Mouse (Mus musculus) frontal cortex, adult 2 months (tissue): ENCODE measurements around the gene Rpusd1. TPM values are rescaled to one million over a fixed set of nuclear protein-coding genes. Genes with fewer than 3 reads are reported as not detected.

Experiments used
- DNase-seq, 2 experiments: peaks; one replicate each; pipeline ENCODE4 v3.0.0; 2022; ENCODE audit warnings: low spot score in 1 of 2; ENCODE audit errors: extremely low spot score in 1 of 2
- polyA plus RNA-seq: library from polyadenylated mRNA; depleted of rRNA; stranded (reverse); fragments of >200 nt; gene quantifications from 2 replicates; pipeline ENCODE4 v1.2.3, GENCODE M21; 2012; rRNA removed

Gene Rpusd1
- polyA plus RNA-seq, 1 experiment = 98.8 TPM

DNA sequence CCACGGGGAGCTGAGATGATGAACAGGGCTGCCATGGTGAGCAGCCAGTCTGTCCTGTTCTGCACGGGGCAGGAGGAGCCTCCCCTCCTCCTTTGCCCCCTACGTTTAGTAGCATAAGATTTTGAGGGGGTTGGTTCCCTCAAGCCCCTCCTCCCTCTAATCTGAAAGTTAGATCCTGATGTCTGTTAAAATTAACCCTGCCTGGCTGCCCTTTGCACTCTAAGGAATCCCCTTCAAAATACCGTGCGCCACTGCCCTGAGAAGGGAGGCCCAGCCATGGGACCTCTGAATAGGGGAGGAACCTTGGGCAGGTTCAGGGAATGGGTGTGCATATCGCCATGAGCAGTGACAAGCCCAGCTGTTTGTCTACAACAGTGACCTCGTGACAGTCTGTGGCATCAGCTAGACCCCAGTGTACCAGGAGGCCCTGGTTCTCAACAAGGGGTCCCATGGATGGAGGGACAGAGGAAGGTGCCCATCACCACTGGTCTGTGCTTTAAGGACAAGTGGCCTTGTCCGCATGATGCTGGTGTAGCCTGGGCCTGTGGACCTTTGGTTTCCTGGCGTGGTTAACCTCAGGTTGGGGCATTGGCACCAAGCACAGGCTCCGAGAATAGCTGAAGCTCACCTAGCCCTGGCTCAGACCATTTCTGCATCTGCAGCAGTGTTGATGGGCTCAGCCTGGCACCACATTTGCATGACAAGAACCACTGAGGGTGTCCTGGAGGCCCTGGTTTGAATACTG lies 48.0 kb downstream of the Rpusd1 start:
- DNase-seq = no peak

DNA sequence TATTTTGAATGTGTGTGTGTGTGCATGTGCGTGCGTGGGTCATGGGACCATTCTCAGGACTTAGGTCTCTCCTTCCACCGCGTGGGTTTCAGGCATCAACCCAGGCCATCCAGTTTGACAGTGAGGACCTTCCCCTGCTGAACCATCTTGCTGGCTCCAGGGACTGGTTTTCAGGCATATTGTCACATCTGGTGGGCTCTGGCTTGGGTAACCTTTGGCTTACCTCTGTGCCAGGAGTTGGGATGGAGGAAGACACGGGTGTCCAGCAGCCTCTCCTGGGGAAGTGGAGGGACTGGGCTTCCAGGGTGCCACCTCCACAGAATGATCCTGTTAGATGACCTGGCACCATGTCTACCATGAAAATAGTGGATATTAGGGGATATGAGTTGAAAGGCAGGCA lies 50.5 kb downstream of the Rpusd1 start:
- no peak for DNase-seq

Other genes starting within 250 kb of the Rpusd1 start
- gene Sstr5, start 230.4 kb upstream of the Rpusd1 start, polyA plus RNA-seq = 0.08 and 0.11 TPM in 2 replicates
- gene Sox8, start 157.0 kb upstream of the Rpusd1 start, polyA plus RNA-seq = 41.2 and 43.2 TPM in 2 replicates
- 17.1 and 18.3 TPM in 2 replicates for gene Lmf1, start 148.6 kb upstream of the Rpusd1 start, polyA plus RNA-seq
- gene Gng13, start 10.5 kb upstream of the Rpusd1 start, polyA plus RNA-seq = 330 and 335 TPM in 2 replicates
- 2.5 and 2.9 TPM in 2 replicates for gene Chtf18, start 251 bp upstream of the Rpusd1 start, polyA plus RNA-seq
- gene Mslnl, start 8.4 kb downstream of the Rpusd1 start, polyA plus RNA-seq = 0.16 and 0.88 TPM in 2 replicates
- gene Msln, start 26.7 kb downstream of the Rpusd1 start, polyA plus RNA-seq = 2.9 and 3.0 TPM in 2 replicates
- 35.9 and 38.5 TPM in 2 replicates for gene Narfl, start 46.1 kb downstream of the Rpusd1 start, polyA plus RNA-seq
- gene Haghl, start 58.0 kb downstream of the Rpusd1 start, polyA plus RNA-seq = 223 and 246 TPM in 2 replicates
- 0.06 and 0.08 TPM in 2 replicates for gene Ccdc78, start 58.9 kb downstream of the Rpusd1 start, polyA plus RNA-seq
- gene Fam173a, start 65.2 kb downstream of the Rpusd1 start, polyA plus RNA-seq = 158 and 169 TPM in 2 replicates
- 1.4 and 2.0 TPM in 2 replicates for gene AC134908.4, start 68.0 kb downstream of the Rpusd1 start, polyA plus RNA-seq
- 159 and 186 TPM in 2 replicates for gene Metrn, start 69.5 kb downstream of the Rpusd1 start, polyA plus RNA-seq
- gene Fbxl16, start 81.4 kb downstream of the Rpusd1 start, polyA plus RNA-seq = 604 and 691 TPM in 2 replicates
- 34.8 and 40.0 TPM in 2 replicates for gene Wdr24, start 96.0 kb downstream of the Rpusd1 start, polyA plus RNA-seq
- gene Jmjd8, start 101.2 kb downstream of the Rpusd1 start, polyA plus RNA-seq = 65.0 and 65.6 TPM in 2 replicates
- 272 and 292 TPM in 2 replicates for gene Stub1, start 105.7 kb downstream of the Rpusd1 start, polyA plus RNA-seq
- gene Rhbdl1, start 109.6 kb downstream of the Rpusd1 start, polyA plus RNA-seq = 106 and 111 TPM in 2 replicates
- 41.5 and 43.1 TPM in 2 replicates for gene Gm20683, start 114.1 kb downstream of the Rpusd1 start, polyA plus RNA-seq
- 101 and 122 TPM in 2 replicates for gene Rhot2, start 117.2 kb downstream of the Rpusd1 start, polyA plus RNA-seq
- 33.6 and 39.7 TPM in 2 replicates for gene Wdr90, start 133.8 kb downstream of the Rpusd1 start, polyA plus RNA-seq
- 28.8 and 34.5 TPM in 2 replicates for gene Mcrip2, start 141.1 kb downstream of the Rpusd1 start, polyA plus RNA-seq
- gene Mettl26, start 147.4 kb downstream of the Rpusd1 start, polyA plus RNA-seq = 74.9 and 79.9 TPM in 2 replicates
- 0.61 and 0.64 TPM in 2 replicates for gene Wfikkn1, start 153.2 kb downstream of the Rpusd1 start, polyA plus RNA-seq
- 63.6 and 75.2 TPM in 2 replicates for gene Rab40c, start 192.1 kb downstream of the Rpusd1 start, polyA plus RNA-seq
- 141 and 146 TPM in 2 replicates for gene Pigq, start 217.3 kb downstream of the Rpusd1 start, polyA plus RNA-seq
- 0.30 and 1.0 TPM in 2 replicates for gene Nhlrc4, start 217.3 kb downstream of the Rpusd1 start, polyA plus RNA-seq
- gene A930017K11Rik, start 224.9 kb downstream of the Rpusd1 start, polyA plus RNA-seq = 0.40 and 0.54 TPM in 2 replicates